Mouse (Mus musculus) CH12.LX (cell line): ENCODE results near the gene Hoxb13.

Experiments used
- CTCF ChIP-seq, 2 experiments: IDR thresholded peaks in 1 of 2; conservative IDR thresholded peaks in 1 of 2; 2 replicates each; pipeline ENCODE4 v1.5.1; 2011 to 2012; ENCODE audit warnings: low read depth in 2 of 2, low read length in 2 of 2, improper control_type of control experiment in 1 of 2, inconsistent platforms in 1 of 2, mild to moderate bottlenecking in 1 of 2, moderate library complexity in 1 of 2
- E2F4 ChIP-seq: IDR thresholded peaks from 2 replicates; pipeline ENCODE4 v1.6.1; 2011; ENCODE audit warnings: low read depth, low read length, improper control_type of control experiment; ENCODE audit not compliant: insufficient replicate concordance
- ELF1 ChIP-seq: IDR thresholded peaks from 2 replicates; pipeline ENCODE4 v1.6.1; 2014; ENCODE audit warnings: low read depth, mild to moderate bottlenecking, inconsistent platforms, low read length, improper control_type of control experiment
- EP300 ChIP-seq: IDR thresholded peaks from 2 replicates; pipeline ENCODE4 v1.6.1; 2011; ENCODE audit warnings: low read length, improper control_type of control experiment
- GABPA ChIP-seq: IDR thresholded peaks from 2 replicates; pipeline ENCODE4 v1.6.1; 2012; ENCODE audit warnings: low read depth, low read length, improper control_type of control experiment, inconsistent platforms; ENCODE audit not compliant: insufficient replicate concordance
- HCFC1 ChIP-seq: IDR thresholded peaks from 2 replicates; pipeline ENCODE4 v1.6.1; 2012; ENCODE audit warnings: low read depth, mild to moderate bottlenecking, inconsistent platforms, low read length, improper control_type of control experiment
- MAFK ChIP-seq: IDR thresholded peaks from 2 replicates; pipeline ENCODE4 v1.6.1; 2011; ENCODE audit warnings: low read length, improper control_type of control experiment; ENCODE audit not compliant: insufficient replicate concordance
- NELFE ChIP-seq: IDR thresholded peaks from 2 replicates; pipeline ENCODE4 v1.6.1; 2011; ENCODE audit warnings: low read depth, low read length, improper control_type of control experiment
- POLR2A ChIP-seq: IDR thresholded peaks from 2 replicates; pipeline ENCODE4 v1.6.1; 2011; ENCODE audit warnings: low read depth, mild to moderate bottlenecking, improper control_type of control experiment, low read length
- RAD21 ChIP-seq: IDR thresholded peaks from 2 replicates; pipeline ENCODE4 v1.6.1; 2011; ENCODE audit warnings: low read depth, mild to moderate bottlenecking, low read length, improper control_type of control experiment, moderate library complexity
- RCOR1 ChIP-seq: conservative IDR thresholded peaks from 2 replicates; pipeline ENCODE4 v1.6.1; 2012; ENCODE audit warnings: low read depth, mild to moderate bottlenecking, inconsistent platforms, low read length, improper control_type of control experiment
- ZC3H11A ChIP-seq: IDR thresholded peaks from 2 replicates; pipeline ENCODE4 v1.6.1; 2012; ENCODE audit warnings: low read depth, mild to moderate bottlenecking, inconsistent platforms, low read length, improper control_type of control experiment

DNA sequence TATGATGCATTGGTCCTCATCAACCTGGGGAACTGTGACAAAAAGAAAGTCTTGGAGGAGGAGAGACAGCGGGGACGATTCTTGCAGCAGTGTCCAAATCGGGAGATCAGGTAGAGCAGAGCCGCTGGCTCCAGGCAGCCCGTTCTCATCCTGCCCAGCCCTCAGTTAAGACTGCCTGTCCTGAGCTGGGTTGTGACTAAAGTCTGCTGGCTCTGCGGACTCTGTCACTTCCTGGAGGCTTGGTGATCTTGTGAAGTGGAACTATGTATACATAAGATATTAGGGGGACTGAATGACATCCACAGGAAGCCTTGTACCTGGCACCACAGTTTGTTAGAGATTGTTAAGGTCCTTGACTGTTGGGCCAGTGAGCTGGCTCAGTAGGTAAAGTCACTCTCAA lies 46.6 kb upstream of the Hoxb13 start:
- TF ChIP-seq CTCF (conservative IDR thresholded peaks at IDR 0.05 in 1 of 2, IDR thresholded peaks at IDR 0.05 in 1 of 2; ENCODE audit: low read depth in 2 of 2, low read length in 2 of 2) (no peak), RAD21 (no peak), HCFC1 (no peak), E2F4 (no peak), ELF1 (no peak), GABPA (no peak), ZC3H11A (no peak), MAFK (no peak), POLR2A (no peak), RCOR1 (no peak), NELFE (no peak), EP300 (no peak)
